Mouse (Mus musculus): ENCODE data around the gene Cd37. TPM values are rescaled to one million over a fixed set of nuclear protein-coding genes. Genes with fewer than 3 reads are reported as not detected.

Cd37 gene
- polyA plus RNA-seq, 2 experiments, result 3.7 to 4.9 TPM

DNA sequence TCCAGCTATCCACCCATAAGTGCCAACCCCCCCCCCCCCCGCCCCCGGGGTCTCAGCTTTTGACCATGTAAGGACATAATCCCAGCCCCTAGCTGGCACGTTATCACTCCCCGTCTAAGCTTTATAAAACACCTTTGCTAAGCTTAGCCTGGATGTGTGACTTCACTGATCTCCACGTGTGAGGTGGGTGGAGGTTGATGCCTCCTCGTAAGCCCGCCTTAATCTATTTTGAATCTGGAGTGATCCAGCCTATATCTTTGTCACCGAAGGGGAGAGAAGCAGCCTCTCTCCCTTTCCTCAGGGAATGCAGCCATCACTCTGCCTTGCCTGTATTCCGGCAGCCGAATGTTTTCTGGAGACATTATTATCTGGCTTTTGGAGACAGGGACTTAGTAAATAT, 36.3 kb downstream of the Cd37 start:
- Histone ChIP-seq H3K4me1 (ENCODE audit: control insufficient read depth, insufficient read depth, low read length) (no peaks in the 10 kb centered on the region), H3K27me3 (ENCODE audit: control insufficient read depth, insufficient read depth, low read length) (no peaks in the 10 kb centered on the region), H3K4me3 (replicated peaks; ENCODE audit: low read length) (no peak overlapping the region), H3K9me3 (ENCODE audit: control insufficient read depth, low read length) (no peaks in the 10 kb centered on the region), H3K9ac (ENCODE audit: low read depth, low read length, severe bottlenecking) (no peak overlapping the region), H3K36me3 (ENCODE audit: control insufficient read depth, insufficient read depth, low read length) (no peaks in the 10 kb centered on the region), H3K27ac (replicated peaks; ENCODE audit: low read depth, low read length) (no peak overlapping the region), H3K4me2 (replicated peaks; ENCODE audit: low read depth, low read length, severe bottlenecking) (no peak overlapping the region)
- no peak for ATAC-seq (ENCODE audit: low FRiP score, low read depth)
- 40% methylated on average over 10 of the region's 10 CpGs for WGBS
- DNase-seq (ENCODE audit: low spot score), result no peak
- no peak for TF ChIP-seq POLR2A (IDR thresholded peaks at IDR 0.05; ENCODE audit: borderline replicate concordance, extremely low read depth, insufficient read depth, insufficient read length)

DNA sequence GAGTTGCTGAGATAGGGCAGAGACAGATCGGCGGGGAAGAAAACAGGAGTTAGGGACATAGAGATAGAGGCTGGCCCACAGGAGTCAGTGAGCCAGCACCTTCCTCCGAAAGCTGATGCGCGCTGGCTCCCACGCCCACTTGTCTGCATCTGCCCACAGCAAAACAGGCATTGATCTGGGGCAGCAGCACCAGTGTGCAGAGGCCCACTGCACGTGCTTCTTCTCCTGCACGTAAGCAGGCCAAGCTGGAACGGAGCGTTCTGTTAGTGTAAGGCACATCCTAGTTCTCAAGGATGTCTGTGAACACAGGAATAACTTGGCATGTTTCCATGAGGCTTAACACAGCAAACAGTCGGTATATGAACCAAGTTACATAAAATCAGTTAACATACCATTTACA, 40.0 kb downstream of the Cd37 start:
- Histone ChIP-seq H3K36me3 (ENCODE audit: control insufficient read depth, insufficient read depth, low read length) (no peaks in the 10 kb centered on the region), H3K27ac (replicated peaks; ENCODE audit: low read depth, low read length) (no peak overlapping the region), H3K27me3 (ENCODE audit: control insufficient read depth, insufficient read depth, low read length) (no peaks in the 10 kb centered on the region), H3K4me2 (replicated peaks; ENCODE audit: low read depth, low read length, severe bottlenecking) (no peak overlapping the region), H3K4me1 (ENCODE audit: control insufficient read depth, insufficient read depth, low read length) (no peaks in the 10 kb centered on the region), H3K9ac (ENCODE audit: low read depth, low read length, severe bottlenecking) (no peak overlapping the region), H3K4me3 (replicated peaks; ENCODE audit: low read length) (no peak overlapping the region), H3K9me3 (ENCODE audit: control insufficient read depth, low read length) (no peaks in the 10 kb centered on the region)
- TF ChIP-seq POLR2A (IDR thresholded peaks at IDR 0.05; ENCODE audit: borderline replicate concordance, extremely low read depth, insufficient read depth, insufficient read length), result no peak
- 81% methylated on average over 11 of the region's 11 CpGs for WGBS
- no peak for DNase-seq (ENCODE audit: low spot score)
- ATAC-seq (ENCODE audit: low FRiP score, low read depth), result no peak

- DNase-seq (ENCODE audit: low spot score) (peak; percentile 65), ATAC-seq (ENCODE audit: low FRiP score, low read depth) (peak; percentile 51; the same call in 1 of the 2 replicates)
- Histone ChIP-seq H3K4me3 (replicated peaks; ENCODE audit: low read length) (no peak overlapping the region), H3K9me3 (ENCODE audit: control insufficient read depth, low read length) (no peaks in the 10 kb centered on the region), H3K4me1 (ENCODE audit: control insufficient read depth, insufficient read depth, low read length) (no peaks in the 10 kb centered on the region), H3K9ac (ENCODE audit: low read depth, low read length, severe bottlenecking) (no peak overlapping the region), H3K27ac (replicated peaks; ENCODE audit: low read depth, low read length) (no peak overlapping the region), H3K27me3 (ENCODE audit: control insufficient read depth, insufficient read depth, low read length) (no peaks in the 10 kb centered on the region), H3K4me2 (replicated peaks; ENCODE audit: low read depth, low read length, severe bottlenecking) (no peak overlapping the region), H3K36me3 (ENCODE audit: control insufficient read depth, insufficient read depth, low read length) (no peaks in the 10 kb centered on the region)
- 18% methylated on average over 5 of the region's 5 CpGs for WGBS
- no peak for TF ChIP-seq POLR2A (IDR thresholded peaks at IDR 0.05; ENCODE audit: borderline replicate concordance, extremely low read depth, insufficient read depth, insufficient read length)
These were observed 40.5 kb downstream of the Cd37 start for GRCm38 (mm10) chr7:45198435-45198834.

- Histone ChIP-seq H3K4me2 (replicated peaks; ENCODE audit: low read depth, low read length, severe bottlenecking) (no peak overlapping the region), H3K36me3 (ENCODE audit: control insufficient read depth, insufficient read depth, low read length) (no peaks in the 10 kb centered on the region), H3K4me1 (ENCODE audit: control insufficient read depth, insufficient read depth, low read length) (peaks cover 3% of the 10 kb centered on the region), H3K9me3 (ENCODE audit: control insufficient read depth, low read length) (no peaks in the 10 kb centered on the region), H3K4me3 (replicated peaks; ENCODE audit: low read length) (no peak overlapping the region), H3K9ac (ENCODE audit: low read depth, low read length, severe bottlenecking) (no peak overlapping the region), H3K27me3 (ENCODE audit: control insufficient read depth, insufficient read depth, low read length) (no peaks in the 10 kb centered on the region), H3K27ac (replicated peaks; ENCODE audit: low read depth, low read length) (no peak overlapping the region)
- ATAC-seq (ENCODE audit: low FRiP score, low read depth), result no peak
- no peak for DNase-seq (ENCODE audit: low spot score)
- TF ChIP-seq POLR2A (IDR thresholded peaks at IDR 0.05; ENCODE audit: borderline replicate concordance, extremely low read depth, insufficient read depth, insufficient read length), result no peak
- 66% methylated on average over 4 of the region's 5 CpGs for WGBS
These were observed 41.9 kb downstream of the Cd37 start for GRCm38 (mm10) chr7:45196994-45197393.

GRCm38 (mm10) chr7:45196176-45196535, 42.8 kb downstream of the Cd37 start:
- Histone ChIP-seq H3K9me3 (ENCODE audit: control insufficient read depth, low read length) (no peaks in the 10 kb centered on the region), H3K36me3 (ENCODE audit: control insufficient read depth, insufficient read depth, low read length) (no peaks in the 10 kb centered on the region), H3K4me3 (replicated peaks; ENCODE audit: low read length) (no peak overlapping the region), H3K4me1 (ENCODE audit: control insufficient read depth, insufficient read depth, low read length) (peaks cover 4% of the 10 kb centered on the region), H3K4me2 (replicated peaks; ENCODE audit: low read depth, low read length, severe bottlenecking) (no peak overlapping the region), H3K27ac (replicated peaks; ENCODE audit: low read depth, low read length) (no peak overlapping the region), H3K9ac (ENCODE audit: low read depth, low read length, severe bottlenecking) (no peak overlapping the region), H3K27me3 (ENCODE audit: control insufficient read depth, insufficient read depth, low read length) (no peaks in the 10 kb centered on the region)
- DNase-seq (ENCODE audit: low spot score) (no peak), ATAC-seq (ENCODE audit: low FRiP score, low read depth) (no peak)
- 85% methylated on average over 4 of the region's 4 CpGs for WGBS
- TF ChIP-seq POLR2A (IDR thresholded peaks at IDR 0.05; ENCODE audit: borderline replicate concordance, extremely low read depth, insufficient read depth, insufficient read length), result no peak

Data from limb, embryonic 14.5 days (tissue).